Mouse (Mus musculus) splenic B cell, adult 2 months (primary cell): ENCODE data around the gene Vstm4.

ENCODE experiments used
- DNase-seq: peaks from one replicate; pipeline ENCODE4 v3.0.0-alpha.2; 2011; ENCODE audit warnings: low read depth, low spot score
- H3K27me3 ChIP-seq: 2 replicates; pipeline ENCODE4 v1.6.1; 2012; ENCODE audit warnings: mild to moderate bottlenecking, low read length, moderate library complexity, mixed read lengths; ENCODE audit not compliant: control insufficient read depth, poor library complexity, insufficient read depth, severe bottlenecking
- H3K36me3 ChIP-seq: 2 replicates; pipeline ENCODE4 v1.6.1; 2012; ENCODE audit warnings: mild to moderate bottlenecking, low read length, moderate library complexity, mixed read lengths; ENCODE audit not compliant: control insufficient read depth, poor library complexity, insufficient read depth, severe bottlenecking

Gene Vstm4

GRCm38 (mm10) chr14:32835181-32835580 is 21.4 kb upstream of the Vstm4 start:
- H3K27me3 ChIP-seq = no peaks in the 10 kb centered on the region
- H3K36me3 ChIP-seq = no peaks in the 10 kb centered on the region
- no peak for DNase-seq

- Histone ChIP-seq H3K36me3 (no peaks in the 10 kb centered on the region), H3K27me3 (no peaks in the 10 kb centered on the region)
- no peak for DNase-seq
Observed at GRCm38 (mm10) chr14:32835596-32835995, 21.0 kb upstream of the Vstm4 start.

GRCm38 (mm10) chr14:32836191-32836590 is 20.4 kb upstream of the Vstm4 start:
- H3K27me3 ChIP-seq = no peaks in the 10 kb centered on the region
- DNase-seq = no peak
- no peaks in the 10 kb centered on the region for H3K36me3 ChIP-seq

GRCm38 (mm10) chr14:32842052-32842451 is 14.5 kb upstream of the Vstm4 start:
- H3K27me3 ChIP-seq = no peaks in the 10 kb centered on the region; the same call in 1 of the 2 replicates
- H3K36me3 ChIP-seq = no peaks in the 10 kb centered on the region
- no peak for DNase-seq

- Histone ChIP-seq H3K36me3 (no peaks in the 10 kb centered on the region), H3K27me3 (no peaks in the 10 kb centered on the region)
- no peak for DNase-seq
Observed at GRCm38 (mm10) chr14:32854059-32854458, 2.5 kb upstream of the Vstm4 start.

- H3K27me3 ChIP-seq = no peaks in the 10 kb centered on the region
- H3K36me3 ChIP-seq = no peaks in the 10 kb centered on the region
- no peak for DNase-seq
Observed at GRCm38 (mm10) chr14:32856246-32856645, 310 bp upstream of the Vstm4 start.

- no peaks in the 10 kb centered on the region for H3K36me3 ChIP-seq
- no peaks in the 10 kb centered on the region for H3K27me3 ChIP-seq
- no peak for DNase-seq
Observed at GRCm38 (mm10) chr14:32858361-32858760, 1.8 kb downstream of the Vstm4 start.

GRCm38 (mm10) chr14:32858941-32859510 is 2.5 kb downstream of the Vstm4 start:
- Histone ChIP-seq H3K27me3 (no peaks in the 10 kb centered on the region), H3K36me3 (no peaks in the 10 kb centered on the region)
- no peak for DNase-seq

- Histone ChIP-seq H3K27me3 (no peaks in the 10 kb centered on the region), H3K36me3 (no peaks in the 10 kb centered on the region)
- peak; percentile 3 for DNase-seq
Observed at GRCm38 (mm10) chr14:32859831-32860569, 3.4 kb downstream of the Vstm4 start.

GRCm38 (mm10) chr14:32861149-32861581 is 4.6 kb downstream of the Vstm4 start:
- DNase-seq = no peak
- Histone ChIP-seq H3K36me3 (no peaks in the 10 kb centered on the region), H3K27me3 (no peaks in the 10 kb centered on the region)

GRCm38 (mm10) chr14:32861656-32862055 is 5.1 kb downstream of the Vstm4 start:
- H3K36me3 ChIP-seq = no peaks in the 10 kb centered on the region
- DNase-seq = no peak

GRCm38 (mm10) chr14:32865331-32865730 is 8.8 kb downstream of the Vstm4 start:
- Histone ChIP-seq H3K27me3 (no peaks in the 10 kb centered on the region), H3K36me3 (no peaks in the 10 kb centered on the region)
- DNase-seq = no peak

More at GRCm38 (mm10) chr14:32861656-32862055, 5.1 kb downstream of the Vstm4 start:
- no peaks in the 10 kb centered on the region for H3K27me3 ChIP-seq

- no peaks in the 10 kb centered on the region for H3K36me3 ChIP-seq
- H3K27me3 ChIP-seq = no peaks in the 10 kb centered on the region
- no peak for DNase-seq
Observed at GRCm38 (mm10) chr14:32871963-32872362, 15.4 kb downstream of the Vstm4 start.

GRCm38 (mm10) chr14:32877549-32877948 is 21.0 kb downstream of the Vstm4 start:
- Histone ChIP-seq H3K27me3 (no peaks in the 10 kb centered on the region), H3K36me3 (no peaks in the 10 kb centered on the region)
- no peak for DNase-seq

- Histone ChIP-seq H3K36me3 (no peaks in the 10 kb centered on the region), H3K27me3 (no peaks in the 10 kb centered on the region)
- DNase-seq = no peak
Observed at GRCm38 (mm10) chr14:32880332-32880731, 23.8 kb downstream of the Vstm4 start.
